Mouse (Mus musculus) liver, adult (tissue): ENCODE measurements around the gene Tada2a.

Experiments
- GATA4 ChIP-seq: IDR thresholded peaks from 2 replicates; pipeline ENCODE4 v1.6.1; 2014; ENCODE audit warnings: mild to moderate bottlenecking, low read length; ENCODE audit not compliant: insufficient replicate concordance

The Tada2a gene

DNA sequence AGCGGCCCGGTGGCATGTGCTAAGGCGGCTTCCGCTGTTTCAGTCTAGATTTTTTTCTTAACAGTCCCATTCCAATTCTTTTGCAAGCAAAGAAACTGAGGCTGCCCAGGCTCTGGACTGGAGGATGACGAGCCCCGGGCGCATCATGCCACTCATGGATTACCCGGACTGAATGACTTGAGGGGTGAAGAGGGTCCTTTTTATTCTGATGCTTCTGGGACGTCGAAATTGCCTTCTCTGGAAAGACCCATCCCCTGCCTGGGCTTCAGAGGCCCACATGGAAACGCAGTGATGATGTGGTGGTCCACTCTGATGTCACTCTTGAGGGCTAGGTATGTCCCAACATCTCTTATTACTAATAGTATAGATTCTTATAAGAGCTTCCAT lies 392 bp upstream of the Tada2a start:
- TF ChIP-seq GATA4: no peak

- TF ChIP-seq GATA4: no peak
Observed at GRCm38 (mm10) chr11:84127977-84128376, 1.4 kb downstream of the Tada2a start.

DNA sequence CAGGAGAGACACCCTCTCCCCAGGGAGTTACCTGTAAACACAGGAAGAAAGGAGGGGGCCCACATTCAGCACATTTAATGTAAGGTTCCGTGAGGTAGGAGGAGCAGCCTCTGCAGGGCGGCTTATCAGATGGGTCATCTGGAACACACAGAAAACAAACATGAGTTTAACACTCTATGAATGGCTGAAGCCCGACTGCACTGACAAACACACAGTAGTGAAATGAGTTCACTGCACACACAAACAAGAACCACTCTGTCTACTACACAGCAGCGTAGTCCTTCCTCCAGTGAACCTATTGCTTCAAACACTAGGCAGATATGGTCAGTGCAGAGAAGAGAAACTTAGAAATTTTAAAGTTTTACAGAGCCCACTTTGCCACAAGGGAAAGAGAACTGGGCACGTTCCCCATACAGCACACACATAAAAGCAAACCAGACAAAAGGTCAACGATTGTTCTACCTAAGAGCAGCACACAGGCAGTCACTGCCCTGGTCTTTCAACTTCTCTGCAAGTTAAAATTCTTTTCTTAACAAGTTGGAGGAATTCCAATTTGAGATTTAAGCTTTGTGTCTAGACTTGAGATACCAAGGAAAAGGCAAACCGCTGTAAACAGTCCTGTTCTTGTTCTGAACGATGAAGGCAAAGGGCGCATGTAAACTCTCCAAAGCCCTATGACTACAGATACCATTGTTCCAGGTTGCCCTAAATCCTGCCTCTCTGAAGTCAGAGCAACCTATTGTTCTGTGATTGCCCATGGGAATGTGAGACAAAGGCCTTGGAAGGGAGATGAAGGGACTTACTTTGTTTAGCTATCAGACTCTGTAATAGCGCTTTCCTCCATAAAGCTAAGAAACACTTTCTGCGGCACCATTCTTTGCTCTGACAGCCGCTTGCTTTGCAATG lies 8.1 kb downstream of the Tada2a start:
- TF ChIP-seq GATA4: no peak

DNA sequence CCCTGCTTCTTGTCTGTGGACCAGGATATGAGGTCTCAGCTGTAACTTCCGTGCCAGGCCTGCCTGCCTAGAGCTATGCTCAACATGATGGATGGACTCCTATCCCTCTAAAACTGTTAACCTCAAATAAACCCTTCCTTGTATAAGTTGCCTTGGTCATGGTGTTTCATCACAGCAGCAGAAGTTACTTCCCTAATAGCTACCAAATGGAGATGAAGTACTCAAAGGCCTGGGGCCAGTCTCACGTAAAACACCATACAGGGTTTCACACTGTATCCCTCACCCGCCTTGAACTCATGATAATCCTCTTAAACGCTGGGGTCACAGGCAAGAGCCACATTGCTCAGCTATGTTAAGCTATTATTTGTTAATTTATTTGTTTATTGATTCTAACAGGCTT lies 12.0 kb downstream of the Tada2a start:
- no peak for TF ChIP-seq GATA4

GRCm38 (mm10) chr11:84116221-84116620 lies 13.2 kb downstream of the Tada2a start:
- no peak for TF ChIP-seq GATA4

DNA sequence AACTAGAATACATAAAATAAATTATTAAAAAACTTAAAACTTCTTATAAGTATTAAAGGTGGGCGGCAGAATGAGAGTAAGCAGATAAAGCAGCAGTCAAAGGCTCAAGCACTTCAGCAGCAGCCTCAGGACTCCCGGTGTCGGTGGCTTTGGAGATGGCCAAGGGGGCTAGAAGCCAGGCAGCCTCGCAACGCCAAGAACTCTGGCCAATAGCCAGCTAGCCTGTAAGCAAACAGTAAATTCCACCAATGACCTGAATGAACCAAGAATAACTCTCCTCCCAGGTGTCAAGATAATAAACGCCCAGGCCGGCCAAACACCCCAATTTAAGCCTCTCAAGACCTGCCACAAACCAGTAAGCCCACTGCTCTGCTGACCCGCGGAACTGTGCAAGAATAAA lies 13.8 kb downstream of the Tada2a start:
- TF ChIP-seq GATA4: no peak

- TF ChIP-seq GATA4: no peak
Observed at GRCm38 (mm10) chr11:84113623-84114022, 15.8 kb downstream of the Tada2a start.

DNA sequence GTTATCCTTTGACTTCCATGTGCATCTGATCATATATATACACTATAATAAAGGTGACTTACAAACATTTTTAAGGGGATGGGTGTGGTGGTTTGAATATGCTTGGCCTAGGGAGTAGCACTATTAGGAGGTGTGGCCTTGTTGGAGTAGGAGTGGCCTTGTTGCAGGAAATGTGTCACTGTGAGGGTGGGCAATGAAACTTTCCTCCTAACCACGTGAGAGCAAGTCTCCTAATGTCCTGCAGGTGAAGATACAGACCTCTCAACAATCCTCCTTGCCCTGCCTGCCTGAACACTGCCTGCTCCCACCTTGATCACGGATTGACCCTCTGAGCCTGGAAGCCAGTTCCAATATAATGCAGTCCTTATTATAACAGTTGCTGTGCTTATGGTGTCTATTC lies 22.3 kb downstream of the Tada2a start:
- no peak for TF ChIP-seq GATA4

- no peak for TF ChIP-seq GATA4
Observed at GRCm38 (mm10) chr11:84104036-84104435, 25.4 kb downstream of the Tada2a start.

- TF ChIP-seq GATA4: no peak
Observed at GRCm38 (mm10) chr11:84101182-84101581, 28.2 kb downstream of the Tada2a start.

- no peak for TF ChIP-seq GATA4
Observed at GRCm38 (mm10) chr11:84097251-84097998, 32.0 kb downstream of the Tada2a start.

DNA sequence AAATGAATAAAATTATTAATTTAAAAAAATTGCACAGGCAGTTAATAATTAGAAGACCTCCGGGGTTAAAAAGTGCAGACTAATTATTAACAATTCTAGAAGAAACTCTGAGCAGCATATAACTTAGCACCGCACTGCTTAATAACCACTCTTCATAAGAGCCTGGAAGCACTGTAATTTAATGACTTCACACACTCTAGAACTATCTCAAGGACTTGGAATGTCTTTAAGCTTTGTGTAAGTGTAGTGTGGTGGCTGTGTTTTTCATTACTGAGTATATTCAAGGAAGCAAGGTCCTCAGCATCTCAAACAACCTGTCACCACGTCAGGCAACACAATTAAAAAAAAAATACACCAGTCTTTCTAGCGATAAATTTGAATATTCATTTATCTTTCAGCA lies 34.3 kb downstream of the Tada2a start:
- TF ChIP-seq GATA4: no peak

DNA sequence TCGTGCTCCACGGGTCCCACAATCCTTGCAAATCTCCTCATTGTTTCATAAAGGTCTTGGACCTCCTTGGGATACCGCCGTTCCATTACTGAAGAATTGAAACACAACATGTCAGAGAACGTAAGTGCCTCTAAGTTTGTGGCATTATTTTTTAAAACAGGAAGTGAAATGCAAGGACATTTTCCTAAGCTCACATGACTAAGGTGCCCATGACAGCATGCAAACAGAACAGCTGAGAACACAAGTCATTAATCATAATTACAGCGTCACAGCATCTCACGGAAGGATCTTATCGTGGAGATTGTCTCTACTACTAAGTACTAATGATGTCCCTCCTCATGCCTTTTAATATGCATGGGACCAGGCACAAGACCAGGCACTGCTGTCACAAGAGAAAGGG lies 38.8 kb downstream of the Tada2a start:
- no peak for TF ChIP-seq GATA4

GRCm38 (mm10) chr11:84081901-84082300 lies 47.5 kb downstream of the Tada2a start:
- no peak for TF ChIP-seq GATA4

GRCm38 (mm10) chr11:84080327-84080726 lies 49.1 kb downstream of the Tada2a start:
- no peak for TF ChIP-seq GATA4

- no peak for TF ChIP-seq GATA4
Observed at GRCm38 (mm10) chr11:84079887-84080286, 49.5 kb downstream of the Tada2a start.
